Mouse (Mus musculus) C2C12 (cell line): ENCODE results near the gene Tnfrsf26.
"Not testable (repeated sequence)": the region's sequence is repeated elsewhere in the genome, so short reads cannot be mapped to it uniquely, and the experiment has no call there.

Source experiments
- CEBPB ChIP-seq: IDR thresholded peaks from one replicate; pipeline ENCODE4 v1.6.1; 2011; ENCODE audit warnings: low read depth, mild to moderate bottlenecking, control low read depth, moderate library complexity
- CTCF ChIP-seq: IDR thresholded peaks from one replicate; pipeline ENCODE4 v1.5.1; 2011; ENCODE audit not compliant: control insufficient read depth, insufficient read depth, insufficient read length
- FOSL1 ChIP-seq: IDR thresholded peaks from one replicate; pipeline ENCODE4 v1.8.0; 2011; ENCODE audit warnings: mild to moderate bottlenecking, low read length; ENCODE audit not compliant: poor library complexity, insufficient read depth, severe bottlenecking
- MAX ChIP-seq: IDR thresholded peaks from one replicate; pipeline ENCODE4 v1.6.1; 2011; ENCODE audit warnings: mild to moderate bottlenecking, control low read depth
- MYOD1 ChIP-seq: IDR thresholded peaks from one replicate; pipeline ENCODE4 v1.6.1; 2011; ENCODE audit warnings: low read depth; ENCODE audit not compliant: control insufficient read depth, insufficient read length
- MYOG ChIP-seq: IDR thresholded peaks from one replicate; pipeline ENCODE4 v1.6.1; 2011; ENCODE audit not compliant: control insufficient read depth, insufficient read length; ENCODE audit errors: extremely low read depth
- USF1 ChIP-seq: IDR thresholded peaks from one replicate; pipeline ENCODE4 v1.6.1; 2011; ENCODE audit warnings: low read depth, mild to moderate bottlenecking, control low read depth, moderate library complexity

DNA sequence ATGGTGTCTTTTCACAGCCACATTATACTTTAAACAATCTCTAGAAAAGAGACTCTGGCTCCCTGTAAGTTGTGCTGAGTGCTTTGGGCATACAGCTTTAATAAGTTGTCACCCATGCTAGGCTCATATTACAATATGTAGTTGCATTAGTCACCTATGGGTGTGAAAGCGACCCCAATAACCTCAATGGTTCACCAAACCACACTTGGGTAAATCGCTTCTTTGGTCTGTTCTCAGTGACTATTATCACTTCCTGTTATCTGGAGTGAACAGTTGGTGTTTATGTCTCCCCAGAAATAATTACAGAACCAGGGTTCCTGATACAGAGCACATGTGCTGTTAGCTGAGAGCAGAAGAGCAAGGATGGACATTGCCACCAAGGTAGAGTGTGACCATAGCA lies 15.4 kb upstream of the Tnfrsf26 start:
- TF ChIP-seq CTCF, CEBPB, MYOD1, MAX, FOSL1, USF1, MYOG: not testable (repeated sequence)
